Mouse (Mus musculus) urinary bladder, postnatal 36 days (tissue): ENCODE data around the gene Ccdc9b.

Source experiments
- DNase-seq, 2 experiments: peaks; one replicate each; pipeline ENCODE4 v3.0.0; 2022; ENCODE audit warnings: low spot score in 2 of 2, mixed read lengths in 1 of 2

The Ccdc9b gene

GRCm38 (mm10) chr2:118711038-118711494, 51.4 kb downstream of the Ccdc9b start:
- DNase-seq = no peak

GRCm38 (mm10) chr2:118709655-118710221, 52.7 kb downstream of the Ccdc9b start:
- no peak for DNase-seq

- DNase-seq = no peak
Measured at GRCm38 (mm10) chr2:118708472-118708871, 54.0 kb downstream of the Ccdc9b start.

GRCm38 (mm10) chr2:118706436-118706835, 56.0 kb downstream of the Ccdc9b start:
- DNase-seq = no peak
